Mouse (Mus musculus): ENCODE results near the gene Gm18596.
"Not testable (repeated sequence)": the region's sequence is repeated elsewhere in the genome, so short reads cannot be mapped to it uniquely, and the experiment has no call there.

The Gm18596 gene

DNA sequence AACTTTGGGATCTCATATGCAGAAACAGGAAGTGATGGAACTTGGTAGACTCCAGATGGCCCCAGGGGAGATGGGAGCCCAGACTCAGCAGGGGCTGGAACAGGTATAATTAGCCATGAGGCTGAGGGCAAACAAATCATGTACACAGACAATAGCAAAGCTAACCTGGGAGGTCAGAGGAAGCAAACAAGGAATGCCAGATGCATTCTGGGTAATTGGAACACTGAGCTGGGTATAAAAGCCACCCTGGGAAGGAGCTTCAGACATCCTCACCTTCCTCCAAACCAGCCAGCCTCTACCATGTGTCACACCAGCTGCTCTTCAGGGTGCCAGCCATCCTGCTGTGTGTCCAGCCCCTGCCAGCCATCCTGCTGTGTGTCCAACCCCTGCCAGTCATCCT lies 31.3 kb downstream of the Gm18596 start, which contains the start of gene Gm10024:
TSS of gene Gm10024 (plus strand) at position 301 of the 400 bp plus-strand sequence.
- CTCF ChIA-PET: not testable (repeated sequence)

DNA sequence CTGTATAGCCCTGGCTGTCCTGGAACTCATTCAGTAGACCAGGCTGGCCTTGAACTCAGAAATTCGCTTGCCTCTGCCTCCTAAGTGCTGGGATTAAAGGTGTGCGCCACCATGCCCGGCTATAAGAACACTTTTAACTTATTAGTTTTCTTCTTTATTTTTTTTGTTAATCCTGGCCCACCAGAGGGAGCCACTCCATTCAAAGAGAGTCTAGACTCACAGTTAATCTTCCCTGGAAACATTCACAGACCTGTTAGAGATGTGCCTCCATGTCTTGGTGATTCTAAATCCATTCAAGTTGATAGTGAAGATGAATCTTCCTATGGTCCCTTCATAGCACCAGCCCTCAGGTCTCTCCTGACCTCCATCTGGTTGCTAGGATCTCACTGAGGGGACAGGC lies 32.6 kb downstream of the Gm18596 start:
- CTCF ChIA-PET: no interaction called here

DNA sequence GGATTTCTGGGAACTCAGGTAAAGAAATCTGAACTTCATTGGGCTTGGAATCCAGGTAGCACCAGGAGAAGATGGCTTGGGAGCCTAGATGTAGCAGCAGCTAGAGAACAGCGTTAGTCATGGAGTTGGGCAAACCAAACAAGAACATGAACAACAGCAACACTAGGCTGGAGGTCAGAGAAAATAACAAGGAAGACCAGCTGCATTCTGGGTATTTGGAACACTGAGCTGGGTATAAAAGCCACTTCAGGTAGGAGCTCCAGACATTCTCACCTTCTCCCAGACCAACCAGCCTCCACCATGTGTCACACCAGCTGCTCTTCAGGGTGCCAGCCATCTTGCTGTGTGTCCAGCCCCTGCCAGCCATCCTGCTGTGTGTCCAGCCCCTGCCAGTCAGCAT lies 36.1 kb downstream of the Gm18596 start, which contains the start of gene Gm10272:
TSS of gene Gm10272 (plus strand) at position 301 of the 400 bp plus-strand sequence.
- CTCF ChIA-PET: no interaction called here

DNA sequence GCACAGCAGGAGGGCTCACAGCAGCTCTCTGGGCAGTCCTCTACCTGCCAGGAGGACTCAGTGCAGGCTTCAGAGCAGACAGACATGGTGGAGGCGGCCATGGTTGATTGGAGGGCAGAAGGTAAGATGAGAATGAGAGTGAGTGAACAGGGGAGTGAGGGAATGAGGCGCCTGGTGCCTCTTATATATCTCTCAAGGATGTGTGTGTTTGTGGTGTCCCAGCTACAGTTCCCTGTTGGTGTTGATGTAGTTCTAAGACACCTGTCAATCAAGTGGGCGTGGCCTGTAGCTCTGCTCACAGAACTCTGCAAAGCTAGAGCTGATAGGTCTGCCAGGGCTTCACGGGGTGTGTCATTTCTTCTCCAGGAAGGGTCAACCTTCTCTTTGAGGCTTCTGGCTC lies 45.3 kb downstream of the Gm18596 start, which contains the start of gene Gm9508:
TSS of gene Gm9508 (minus strand) at position 101 of the 400 bp plus-strand sequence.
- CTCF ChIA-PET: no interaction called here
